Mouse (Mus musculus): ENCODE results near the gene Rangap1.

Rangap1 gene

GRCm38 (mm10) chr15:81744992-81745600 is at the start of gene Rangap1, which contains the start of gene Zc3h7b:
Gene Rangap1 (minus strand): TSS chr15:81745530.
Gene Zc3h7b (plus strand): TSS chr15:81745057.
- ATAC-seq (ENCODE audit: insufficient number of reproducible peaks, low FRiP score, low TSS enrichment) = peak; percentile 70; the same call in 1 of the 2 replicates

GRCm38 (mm10) chr15:81792444-81792843 is 47.1 kb upstream of the Rangap1 start:
- no peak for ATAC-seq (ENCODE audit: insufficient number of reproducible peaks, low FRiP score, low TSS enrichment)

GRCm38 (mm10) chr15:81787525-81787924 is 42.2 kb upstream of the Rangap1 start:
- ATAC-seq (ENCODE audit: insufficient number of reproducible peaks, low FRiP score, low TSS enrichment) = no peak

- ATAC-seq (ENCODE audit: insufficient number of reproducible peaks, low FRiP score, low TSS enrichment) = no peak
These were observed 40.4 kb upstream of the Rangap1 start for GRCm38 (mm10) chr15:81785701-81786100.

- no peak for ATAC-seq (ENCODE audit: insufficient number of reproducible peaks, low FRiP score, low TSS enrichment)
These were observed 39.4 kb upstream of the Rangap1 start for GRCm38 (mm10) chr15:81784762-81785161.

- 0 out of 2 replicates have a peak, but pooled peaks have one; percentile 36 for ATAC-seq (ENCODE audit: insufficient number of reproducible peaks, low FRiP score, low TSS enrichment)
These were observed 36.5 kb upstream of the Rangap1 start for GRCm38 (mm10) chr15:81781816-81782215.

GRCm38 (mm10) chr15:81776631-81777422 is 31.5 kb upstream of the Rangap1 start:
- ATAC-seq (ENCODE audit: insufficient number of reproducible peaks, low FRiP score, low TSS enrichment) = no peak

- no peak for ATAC-seq (ENCODE audit: insufficient number of reproducible peaks, low FRiP score, low TSS enrichment)
These were observed 29.3 kb upstream of the Rangap1 start for GRCm38 (mm10) chr15:81774505-81775171.

GRCm38 (mm10) chr15:81772431-81773120 is 27.2 kb upstream of the Rangap1 start:
- no peak for ATAC-seq (ENCODE audit: insufficient number of reproducible peaks, low FRiP score, low TSS enrichment)

GRCm38 (mm10) chr15:81769037-81769436 is 23.7 kb upstream of the Rangap1 start:
- ATAC-seq (ENCODE audit: insufficient number of reproducible peaks, low FRiP score, low TSS enrichment) = no peak

- ATAC-seq (ENCODE audit: insufficient number of reproducible peaks, low FRiP score, low TSS enrichment) = no peak
These were observed 21.1 kb upstream of the Rangap1 start for GRCm38 (mm10) chr15:81766439-81766838.

- no peak for ATAC-seq (ENCODE audit: insufficient number of reproducible peaks, low FRiP score, low TSS enrichment)
These were observed 20.3 kb upstream of the Rangap1 start for GRCm38 (mm10) chr15:81765651-81766050.

- no peak for ATAC-seq (ENCODE audit: insufficient number of reproducible peaks, low FRiP score, low TSS enrichment)
These were observed 19.2 kb upstream of the Rangap1 start for GRCm38 (mm10) chr15:81764573-81764972.

GRCm38 (mm10) chr15:81761959-81762358 is 16.6 kb upstream of the Rangap1 start:
- no peak for ATAC-seq (ENCODE audit: insufficient number of reproducible peaks, low FRiP score, low TSS enrichment)

GRCm38 (mm10) chr15:81761381-81761780 is 16.1 kb upstream of the Rangap1 start:
- ATAC-seq (ENCODE audit: insufficient number of reproducible peaks, low FRiP score, low TSS enrichment) = no peak

GRCm38 (mm10) chr15:81760361-81761079 is 15.2 kb upstream of the Rangap1 start:
- ATAC-seq (ENCODE audit: insufficient number of reproducible peaks, low FRiP score, low TSS enrichment) = no peak

- ATAC-seq (ENCODE audit: insufficient number of reproducible peaks, low FRiP score, low TSS enrichment) = no peak
These were observed 14.2 kb upstream of the Rangap1 start for GRCm38 (mm10) chr15:81759542-81759941.

- no peak for ATAC-seq (ENCODE audit: insufficient number of reproducible peaks, low FRiP score, low TSS enrichment)
These were observed 13.4 kb upstream of the Rangap1 start for GRCm38 (mm10) chr15:81758701-81759100.

GRCm38 (mm10) chr15:81753669-81754068 is 8.3 kb upstream of the Rangap1 start:
- ATAC-seq (ENCODE audit: insufficient number of reproducible peaks, low FRiP score, low TSS enrichment) = no peak

GRCm38 (mm10) chr15:81749742-81750141 is 4.4 kb upstream of the Rangap1 start:
- no peak for ATAC-seq (ENCODE audit: insufficient number of reproducible peaks, low FRiP score, low TSS enrichment)
